Mouse (Mus musculus) liver, adult 2 months (tissue): ENCODE results near the gene Dock4.

ENCODE experiments used
- CTCF ChIP-seq: fragments of 200-500 bp; IDR thresholded peaks from 2 replicates; pipeline ENCODE4 v1.5.1; 2011; ENCODE audit warnings: low read depth, low read length, control low read depth
- POLR2A ChIP-seq: fragments of 200-500 bp; IDR thresholded peaks from 2 replicates; pipeline ENCODE4 v1.6.1; 2011; ENCODE audit warnings: low read length, control low read depth; ENCODE audit not compliant: insufficient read depth; ENCODE audit errors: extremely low read depth

GRCm38 (mm10) chr12:40558600-40558999 is 112.8 kb downstream of the Dock4 start:
- TF ChIP-seq POLR2A (no peak), CTCF (no peak)
